Mouse (Mus musculus) left cerebral cortex, postnatal 4 days (tissue): ENCODE results near the gene Dip2a. TPM values are rescaled to one million over a fixed set of nuclear protein-coding genes. Genes with fewer than 3 reads are reported as not detected.

Experiments
- DNase-seq: peaks from one replicate; pipeline ENCODE4 v3.0.0-alpha.2; 2022
- intact Hi-C: fragments of 180-260 bp; cut with DNase I; formaldehyde crosslinking; loops from one replicate; pipeline ENCODE4 v1.15.1; 2025
- total RNA-seq, 2 experiments: library from RNA; stranded (reverse); gene quantifications; 2 replicates each; pipeline ENCODE4 v1.2.3; 2021

Dip2a gene
- total RNA-seq, 2 experiments from 2014 or later: 75.7 to 77.0 TPM

- intact Hi-C loops: no loop called here
- DNase-seq: no peak
Measured at GRCm38 (mm10) chr10:76248647-76248968, 96.5 kb downstream of the Dip2a start.

DNA sequence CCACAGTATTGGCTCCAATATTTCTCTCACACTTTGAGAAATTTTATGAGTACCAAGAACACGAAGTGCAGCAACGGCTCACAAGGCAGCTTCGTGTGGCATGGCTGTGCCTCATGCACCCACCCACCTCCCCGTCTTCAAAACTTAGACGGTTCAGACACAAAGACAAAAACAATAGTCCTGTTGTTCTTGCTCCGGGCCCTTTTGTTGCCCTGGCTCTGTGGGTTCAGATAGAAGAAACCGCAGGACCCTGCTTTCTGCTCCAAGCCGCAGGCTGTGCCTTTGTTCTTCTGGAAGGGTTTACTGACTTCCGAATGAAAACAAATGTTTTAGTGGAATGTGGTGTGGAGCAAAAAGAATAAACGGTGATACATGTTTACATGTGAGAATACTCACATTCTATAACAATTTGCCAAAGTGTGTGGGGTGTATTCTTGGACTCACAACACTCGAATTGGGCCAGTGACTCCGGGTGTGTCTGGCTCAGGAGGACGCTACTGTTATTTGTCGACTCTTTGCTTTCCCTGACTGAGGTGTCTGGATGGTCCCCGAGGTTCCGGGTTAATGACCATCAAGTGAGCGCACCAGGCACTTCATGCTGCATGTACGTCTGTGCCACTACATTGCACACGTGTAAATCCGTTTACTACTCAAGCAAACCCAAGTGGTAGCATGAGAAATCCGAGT lies 97.0 kb downstream of the Dip2a start:
- no peak for DNase-seq
- intact Hi-C loops: no loop called here

DNA sequence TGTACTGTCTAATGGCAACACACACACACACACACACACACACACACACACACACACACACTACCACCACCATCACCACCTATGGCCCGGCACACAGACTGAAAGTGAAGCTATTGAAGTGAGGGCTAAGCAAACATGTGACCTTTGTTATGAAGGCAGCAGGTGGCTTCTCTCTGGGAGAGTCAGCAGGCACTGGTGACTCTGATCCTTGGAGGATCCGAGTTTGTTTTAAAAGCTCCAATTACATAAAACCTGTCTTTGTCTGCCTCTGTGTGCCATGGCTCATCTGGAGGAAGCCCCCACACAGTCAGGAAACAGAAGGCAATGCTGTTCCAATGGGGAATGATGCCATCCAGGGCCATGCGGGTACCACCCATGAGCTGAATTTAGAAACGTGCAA lies 98.5 kb downstream of the Dip2a start:
- intact Hi-C loops: no loop called here
- DNase-seq: no peak

DNA sequence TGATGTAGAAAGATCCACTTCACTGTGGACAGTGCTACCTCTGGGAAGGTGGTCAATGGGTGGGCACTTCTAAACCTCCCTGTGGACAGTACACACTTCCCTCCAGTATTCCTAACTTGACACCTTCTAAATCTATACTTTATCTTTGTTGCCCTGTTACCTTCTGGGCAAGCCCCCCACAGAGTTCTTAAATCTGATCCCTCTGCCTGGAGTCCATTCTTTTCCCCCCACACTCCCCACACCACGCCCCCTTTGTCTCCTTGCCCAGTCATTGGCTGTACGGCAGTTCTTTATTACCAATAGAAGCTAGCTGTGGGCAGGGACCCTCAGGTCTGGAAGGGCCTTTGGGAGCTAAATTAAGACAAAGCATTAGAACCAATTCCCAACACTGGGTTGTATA lies 100.0 kb downstream of the Dip2a start:
- no peak for DNase-seq
- intact Hi-C loops: no loop called here

- intact Hi-C loops: no loop called here
- DNase-seq: no peak
Measured at GRCm38 (mm10) chr10:76239401-76239800, 105.7 kb downstream of the Dip2a start.

- DNase-seq: peak; percentile 96
- intact Hi-C loops: no loop called here
Measured at GRCm38 (mm10) chr10:76237341-76238225, 107.5 kb downstream of the Dip2a start, which contains the start of gene Prmt2. Prmt2 (minus strand) TSS chr10:76237865.

GRCm38 (mm10) chr10:76229627-76230026 lies 115.5 kb downstream of the Dip2a start:
- intact Hi-C loops: no loop called here
- DNase-seq: no peak

DNA sequence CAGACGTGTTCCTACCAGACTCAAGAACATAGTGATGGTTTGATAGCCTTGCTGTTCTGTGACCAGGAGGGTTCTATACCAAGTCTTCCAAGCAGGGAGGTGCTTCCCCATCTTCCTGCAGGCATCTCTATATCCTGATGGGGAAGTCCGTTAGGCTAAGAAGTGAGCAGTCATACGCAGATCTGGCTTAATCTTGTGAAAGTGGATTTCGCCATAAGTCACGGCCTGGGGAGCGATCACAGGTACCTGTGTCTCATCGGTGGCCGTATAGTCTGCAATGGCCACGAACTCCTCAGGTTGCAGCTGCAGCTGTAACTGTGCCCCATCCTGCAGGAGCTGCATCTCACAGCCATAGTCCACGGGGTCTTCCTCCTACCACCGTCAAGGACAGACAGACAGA lies 119.1 kb downstream of the Dip2a start:
- no peak for DNase-seq
- intact Hi-C loops: no loop called here

GRCm38 (mm10) chr10:76218240-76218639 lies 126.9 kb downstream of the Dip2a start:
- intact Hi-C loops: no loop called here
- no peak for DNase-seq

DNA sequence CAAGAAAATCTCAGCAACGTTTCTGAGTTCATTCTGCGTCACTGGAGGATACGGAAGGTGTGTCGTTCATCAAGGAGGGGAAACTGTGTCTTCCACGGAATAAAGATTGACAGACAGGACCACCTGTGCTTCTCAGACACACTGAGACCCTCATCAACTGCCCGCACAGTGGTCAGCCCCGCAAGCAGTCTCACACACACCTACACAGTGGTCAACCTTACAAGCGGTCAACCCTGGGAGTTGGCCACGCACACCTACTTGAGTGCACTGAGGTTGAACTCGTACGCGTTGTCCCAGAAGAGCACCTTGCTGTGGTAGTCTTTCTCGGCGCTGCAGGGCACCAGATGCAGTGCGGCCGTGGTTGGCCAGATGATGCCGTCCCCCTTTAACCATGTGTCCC lies 128.0 kb downstream of the Dip2a start:
- intact Hi-C loops: no loop called here

GRCm38 (mm10) chr10:76214161-76214560 lies 130.9 kb downstream of the Dip2a start:
- DNase-seq: no peak

More for the DNA sequence above, 128.0 kb downstream of the Dip2a start:
- no peak for DNase-seq

DNA sequence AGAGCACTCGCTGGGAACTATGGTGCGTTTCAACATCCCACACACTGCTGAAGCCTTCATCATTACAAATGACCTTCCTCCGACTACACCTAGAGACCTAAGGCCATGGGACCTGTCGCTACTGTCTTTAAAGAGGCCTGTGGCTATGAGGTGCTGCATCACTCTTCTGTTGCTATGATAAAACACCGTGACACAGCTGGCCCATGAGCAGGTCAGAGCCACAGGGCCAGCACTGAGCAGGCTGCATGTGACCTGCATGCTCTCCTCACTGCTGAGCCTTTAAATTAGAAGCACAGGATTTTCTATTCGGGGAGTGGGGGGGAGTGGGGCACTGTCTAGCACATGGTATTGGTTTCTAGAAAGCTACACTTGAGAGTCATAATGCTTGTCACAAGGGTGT lies 133.0 kb downstream of the Dip2a start:
- DNase-seq: no peak
- intact Hi-C loops: no loop called here

More at GRCm38 (mm10) chr10:76214161-76214560, 130.9 kb downstream of the Dip2a start:
- intact Hi-C loops: no loop called here

DNA sequence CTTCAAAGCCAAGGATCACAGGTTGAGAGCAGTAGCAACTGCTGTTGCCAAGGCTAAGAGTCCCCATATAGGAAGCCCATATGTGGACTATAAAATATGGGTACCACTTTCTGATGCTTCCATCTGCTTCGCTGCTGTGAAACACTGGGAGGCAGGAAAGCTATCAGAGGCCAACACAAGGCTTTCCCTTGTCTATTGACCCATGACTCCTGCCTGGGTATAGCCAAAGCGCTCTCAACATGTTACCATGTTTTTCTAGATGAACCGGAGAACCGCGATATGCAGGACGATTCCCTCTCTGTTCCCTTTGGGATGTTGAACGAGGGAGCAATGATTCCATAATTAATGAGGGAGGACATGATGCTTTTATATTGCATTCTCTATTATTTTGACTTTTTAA lies 134.3 kb downstream of the Dip2a start:
- intact Hi-C loops: no loop called here
- DNase-seq: no peak

Other genes starting within 250 kb of the Dip2a start
- gene Slc5a4b, start 234.3 kb downstream of the Dip2a start, total RNA-seq: not detected
- not detected for gene Slc5a4a, start 197.8 kb downstream of the Dip2a start, total RNA-seq
- gene Prmt2, start 107.4 kb downstream of the Dip2a start, total RNA-seq: 100 to 1,000 TPM; 145 to 146 TPM
- 1 to 10 TPM; 5.4 to 6.4 TPM for gene S100b, start 91.4 kb downstream of the Dip2a start, total RNA-seq
- gene AC141477.1, start 95.2 kb upstream of the Dip2a start, total RNA-seq: not detected
- gene Pcnt, start 97.5 kb upstream of the Dip2a start, total RNA-seq: 10 to 100 TPM; 11.5 to 11.6 TPM
- not detected for gene 2610028H24Rik, start 103.8 kb upstream of the Dip2a start, total RNA-seq
- gene Mcm3ap, start 123.6 kb upstream of the Dip2a start, total RNA-seq: 10 to 100 TPM; 59.3 to 61.9 TPM
- gene Ybey, start 123.8 kb upstream of the Dip2a start, total RNA-seq: 1 to 10 TPM; 3.8 TPM
- 100 to 1,000 TPM in 1 of 2 experiments, 10 to 100 TPM in 1; 97.2 to 103 TPM for gene Lss, start 186.3 kb upstream of the Dip2a start, total RNA-seq
- gene Spatc1l, start 217.0 kb upstream of the Dip2a start, total RNA-seq: not detected
- not detected for gene Ftcd, start 230.4 kb upstream of the Dip2a start, total RNA-seq